Mouse (Mus musculus) intestine, embryonic 16.5 days (tissue): ENCODE measurements at regions not wholly inside any gene's neighbourhood (a gene's known extent, or its start where the extent isn't known, plus 50 kb on each side); places are given as distances from the start of the nearest gene placed in this dataset.
A peak's percentile ranks its signal among the peaks of the same experiment; 100 is the strongest.
"Not testable (repeated sequence)": the region's sequence is repeated elsewhere in the genome, so short reads cannot be mapped to it uniquely, and the experiment has no call there.

Source experiments
- ATAC-seq: fragments of 200-750 bp; cut with Nextera tagmentation; 2 replicates; pipeline ENCODE4 v1.8.0; 2017; ENCODE audit warnings: moderate TSS enrichment, moderate library complexity
- H3K27ac ChIP-seq: fragments of 300-500 bp; sonication (generic); 2 replicates; pipeline ENCODE4 v1.5.1; 2014; ENCODE audit warnings: mild to moderate bottlenecking, low read length
- H3K27me3 ChIP-seq: fragments of 300-500 bp; sonication (generic); replicated peaks from 2 replicates; pipeline ENCODE4 v1.6.1; 2014; ENCODE audit warnings: low read length, control low read depth, mixed read lengths; ENCODE audit not compliant: control insufficient read depth, insufficient read depth
- H3K36me3 ChIP-seq: fragments of 300-500 bp; sonication (generic); 2 replicates; pipeline ENCODE4 v1.6.1; 2014; ENCODE audit warnings: low read length, control low read depth; ENCODE audit not compliant: control insufficient read depth, insufficient read depth
- H3K4me1 ChIP-seq: fragments of 300-500 bp; sonication (generic); 2 replicates; pipeline ENCODE4 v1.6.1; 2014; ENCODE audit warnings: low read length, control low read depth, mixed read lengths; ENCODE audit not compliant: control insufficient read depth, insufficient read depth
- H3K4me2 ChIP-seq: fragments of 300-500 bp; sonication (generic); 2 replicates; pipeline ENCODE4 v1.6.1; 2014; ENCODE audit warnings: low read depth, low read length, control low read depth
- H3K4me3 ChIP-seq: fragments of 300-500 bp; sonication (generic); 2 replicates; pipeline ENCODE4 v1.5.1; 2014; ENCODE audit warnings: mild to moderate bottlenecking, low read length
- H3K9ac ChIP-seq: fragments of 300-500 bp; sonication (generic); 2 replicates; pipeline ENCODE4 v1.6.1; 2014; ENCODE audit warnings: low read depth, low read length
- H3K9me3 ChIP-seq: fragments of 300-500 bp; sonication (generic); 2 replicates; pipeline ENCODE4 v1.6.1; 2016; ENCODE audit warnings: low read length, control low read depth; ENCODE audit not compliant: control insufficient read depth
- WGBS: fragments of 180-500 bp; shearing (Covaris S2); extraction: QIAGEN DNeasy Blood & Tissue Kit; methylation state at CpG from one replicate; pipeline ENCODE4 v1.1.7; 2014; 5-methylcytosine and 5-hydroxymethylcytosine counted together

DNA sequence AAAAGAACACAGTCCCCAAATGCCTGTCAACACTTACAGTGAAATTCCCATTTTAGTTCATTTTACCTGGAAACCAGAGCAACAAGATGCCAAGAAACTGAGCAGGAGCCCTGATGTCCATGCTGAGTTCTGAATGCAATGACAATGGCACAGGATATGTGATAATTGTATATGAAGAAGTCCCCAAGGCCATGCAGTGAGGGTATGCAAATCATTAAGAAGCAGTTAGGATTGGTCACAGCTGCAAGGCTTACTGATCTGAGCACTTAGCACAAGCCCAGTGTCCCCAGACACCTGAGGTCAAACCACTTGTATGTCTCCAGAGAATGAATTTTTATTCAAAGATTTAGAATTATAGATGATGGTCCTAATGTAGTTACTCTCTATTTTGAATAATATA, 419.0 kb upstream of the Tacstd2 start:
- not testable (repeated sequence) for ATAC-seq, H3K4me3 ChIP-seq, H3K4me2 ChIP-seq, H3K4me1 ChIP-seq, H3K27me3 ChIP-seq, H3K9ac ChIP-seq, H3K27ac ChIP-seq, H3K9me3 ChIP-seq, H3K36me3 ChIP-seq

- peak; percentile 44; the same call in 1 of the 2 replicates for ATAC-seq
- H3K4me2 ChIP-seq, H3K4me3 ChIP-seq, H3K36me3 ChIP-seq, H3K27ac ChIP-seq, H3K27me3 ChIP-seq, H3K9me3 ChIP-seq, H3K9ac ChIP-seq, H3K4me1 ChIP-seq: not testable (repeated sequence)
- WGBS, result 27% methylated on average over 8 of the region's 8 CpGs
Observed at GRCm38 (mm10) chr6:67931499-67931898, 395.9 kb upstream of the Tacstd2 start.

DNA sequence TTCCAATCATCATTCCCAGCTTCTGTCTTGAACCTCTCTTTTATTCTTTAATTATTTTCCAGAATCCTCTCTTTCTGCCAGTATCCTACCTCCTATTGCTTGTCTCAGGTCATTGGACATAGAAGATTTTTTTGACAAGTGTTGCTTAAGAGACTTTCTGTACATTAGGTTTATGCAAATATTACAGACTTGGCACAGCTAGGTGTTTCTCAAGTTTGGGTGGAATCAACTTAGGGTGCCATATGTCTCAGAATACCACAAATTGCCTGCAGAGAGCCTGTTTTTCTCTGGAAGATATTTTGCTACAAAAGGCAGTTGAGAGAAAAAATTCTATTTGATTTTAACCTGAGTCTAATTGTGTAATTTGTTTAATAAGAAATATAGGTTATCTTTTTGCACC, 386.9 kb upstream of the Tacstd2 start:
- no peak overlapping the region for H3K27ac ChIP-seq
- H3K4me3 ChIP-seq, result no peak overlapping the region
- no peak for ATAC-seq
- no peaks in the 10 kb centered on the region for H3K4me1 ChIP-seq
- no peak overlapping the region for H3K9ac ChIP-seq
- no peaks in the 10 kb centered on the region for H3K9me3 ChIP-seq
- no peaks in the 10 kb centered on the region for H3K36me3 ChIP-seq
- H3K4me2 ChIP-seq, result no peak overlapping the region
- no peaks in the 10 kb centered on the region for H3K27me3 ChIP-seq

DNA sequence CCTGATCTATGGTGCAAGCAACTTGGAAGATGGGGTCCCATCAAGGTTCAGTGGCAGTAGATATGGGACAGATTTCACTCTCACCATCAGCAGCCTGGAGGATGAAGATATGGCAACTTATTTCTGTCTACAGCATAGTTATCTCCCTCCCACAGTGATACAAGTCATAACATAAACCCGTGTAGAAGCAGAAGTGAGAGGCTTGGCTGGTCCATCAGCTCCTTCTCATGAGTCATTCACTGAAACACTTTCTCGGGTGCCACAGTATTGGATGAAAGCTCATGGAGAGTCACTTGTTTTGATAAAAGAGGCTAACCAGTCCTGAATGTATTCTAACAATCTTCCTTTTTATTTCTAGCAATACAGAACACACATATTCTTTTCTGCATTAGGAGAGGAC, 378.3 kb upstream of the Tacstd2 start:
- WGBS, result 65% methylated on average over 2 of the region's 2 CpGs
- ATAC-seq, result no peak
- Histone ChIP-seq H3K9ac (no peak overlapping the region), H3K4me2 (no peak overlapping the region), H3K4me3 (no peak overlapping the region), H3K4me1 (no peaks in the 10 kb centered on the region), H3K27me3 (no peaks in the 10 kb centered on the region), H3K9me3 (no peaks in the 10 kb centered on the region), H3K27ac (no peak overlapping the region), H3K36me3 (no peaks in the 10 kb centered on the region)

GRCm38 (mm10) chr6:67913309-67913708, 377.7 kb upstream of the Tacstd2 start:
- H3K9ac ChIP-seq, result no peak overlapping the region
- no peaks in the 10 kb centered on the region for H3K36me3 ChIP-seq
- H3K9me3 ChIP-seq, result no peaks in the 10 kb centered on the region
- ATAC-seq, result no peak
- WGBS, result 84% methylated on average over 3 of the region's 3 CpGs
- H3K4me1 ChIP-seq, result no peaks in the 10 kb centered on the region
- H3K4me2 ChIP-seq, result no peak overlapping the region
- no peak overlapping the region for H3K4me3 ChIP-seq
- H3K27me3 ChIP-seq, result no peaks in the 10 kb centered on the region
- no peak overlapping the region for H3K27ac ChIP-seq

- H3K27me3 ChIP-seq, result no peaks in the 10 kb centered on the region
- no peak overlapping the region for H3K27ac ChIP-seq
- H3K4me1 ChIP-seq, result no peaks in the 10 kb centered on the region
- no peaks in the 10 kb centered on the region for H3K36me3 ChIP-seq
- WGBS, result 68% methylated on average over 3 of the region's 3 CpGs
- ATAC-seq, result no peak
- no peaks in the 10 kb centered on the region for H3K9me3 ChIP-seq
- H3K9ac ChIP-seq, result no peak overlapping the region
- no peak overlapping the region for H3K4me3 ChIP-seq
- no peak overlapping the region for H3K4me2 ChIP-seq
Observed at GRCm38 (mm10) chr6:67896495-67896894, 360.9 kb upstream of the Tacstd2 start.

DNA sequence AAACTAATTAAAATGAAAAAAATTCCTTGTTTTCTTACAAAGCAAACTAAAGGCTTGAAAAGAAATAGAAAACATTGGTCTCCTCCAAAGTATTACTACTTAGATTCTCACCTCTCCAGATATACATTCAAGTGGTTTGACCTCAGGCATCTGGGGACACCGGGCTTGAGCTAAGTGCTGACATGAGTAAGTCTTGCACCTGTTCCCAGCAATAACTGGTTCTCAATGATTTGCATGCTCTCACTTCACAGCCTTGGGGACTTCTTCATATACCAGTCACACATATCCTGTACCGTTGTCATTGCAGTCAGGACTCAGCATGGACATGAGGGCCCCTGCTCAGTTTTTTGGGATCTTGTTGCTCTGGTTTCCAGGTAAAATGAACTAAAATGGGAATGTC, 360.3 kb upstream of the Tacstd2 start:
- ATAC-seq, result no peak
- Histone ChIP-seq H3K4me3 (no peak overlapping the region), H3K27me3 (no peaks in the 10 kb centered on the region), H3K36me3 (no peaks in the 10 kb centered on the region), H3K4me1 (no peaks in the 10 kb centered on the region), H3K9ac (no peak overlapping the region), H3K27ac (no peak overlapping the region), H3K9me3 (no peaks in the 10 kb centered on the region), H3K4me2 (no peak overlapping the region)
- 90% methylated on average over 2 of the region's 2 CpGs for WGBS

GRCm38 (mm10) chr6:67887586-67887985, 352.0 kb upstream of the Tacstd2 start:
- Histone ChIP-seq H3K27ac (no peak overlapping the region), H3K4me2 (no peak overlapping the region), H3K4me1 (no peaks in the 10 kb centered on the region), H3K4me3 (no peak overlapping the region), H3K36me3 (no peaks in the 10 kb centered on the region), H3K9me3 (no peaks in the 10 kb centered on the region), H3K9ac (no peak overlapping the region), H3K27me3 (no peaks in the 10 kb centered on the region)
- 76% methylated on average over 2 of the region's 2 CpGs for WGBS
- ATAC-seq, result no peak

GRCm38 (mm10) chr6:67884893-67885292, 349.3 kb upstream of the Tacstd2 start:
- no peak for ATAC-seq
- no peak overlapping the region for H3K4me3 ChIP-seq
- WGBS, result 83% methylated on average over 5 of the region's 5 CpGs
- no peaks in the 10 kb centered on the region for H3K9me3 ChIP-seq
- no peaks in the 10 kb centered on the region for H3K36me3 ChIP-seq
- H3K4me2 ChIP-seq, result no peak overlapping the region
- no peaks in the 10 kb centered on the region for H3K27me3 ChIP-seq
- no peaks in the 10 kb centered on the region for H3K4me1 ChIP-seq
- no peak overlapping the region for H3K27ac ChIP-seq
- no peak overlapping the region for H3K9ac ChIP-seq

- not testable (repeated sequence) for H3K4me1 ChIP-seq, ATAC-seq, H3K4me3 ChIP-seq, H3K4me2 ChIP-seq, H3K9ac ChIP-seq, H3K27ac ChIP-seq, H3K36me3 ChIP-seq, H3K27me3 ChIP-seq, H3K9me3 ChIP-seq
- WGBS, result 92% methylated on average over 4 of the region's 5 CpGs
Observed at GRCm38 (mm10) chr6:67881476-67881875, 345.9 kb upstream of the Tacstd2 start.
